Mouse (Mus musculus): Measurements from ENCODE around the gene Gucy2e.

DNA sequence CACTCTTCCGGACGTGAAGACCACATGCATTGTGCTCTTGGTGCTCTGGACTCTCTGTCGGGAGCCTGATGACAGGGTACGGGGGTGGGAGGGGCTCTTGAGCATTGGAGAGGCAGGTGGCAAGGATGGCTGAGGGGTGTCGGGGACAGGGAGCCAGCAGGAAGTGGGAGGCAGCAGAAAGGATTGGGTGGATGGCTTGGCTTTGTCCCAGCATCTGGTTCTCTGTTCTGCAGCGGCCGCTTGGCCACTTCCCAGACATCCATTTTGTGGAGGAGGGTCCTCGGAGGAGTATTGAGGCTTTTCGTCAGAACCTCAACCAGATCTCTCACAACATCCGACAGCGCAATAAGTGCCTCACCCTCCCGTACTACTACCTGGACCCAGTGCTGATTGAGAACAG, 67.5 kb downstream of the Gucy2e start:
- no peak for TF ChIP-seq POLR2A (IDR thresholded peaks at IDR 0.05; ENCODE audit: low read depth, low read length)
- TF ChIP-seq CTCF (IDR thresholded peaks at IDR 0.05; ENCODE audit: extremely low read depth, insufficient read length, insufficient replicate concordance, low read depth, low read length) = no peak

Measured in small intestine, adult 2 months (tissue).